Mouse (Mus musculus) CH12.LX (cell line): ENCODE data around the gene Dido1. TPM values are rescaled to one million over a fixed set of nuclear protein-coding genes. Genes with fewer than 3 reads are reported as not detected.
A peak's percentile ranks its signal among the peaks of the same experiment; 100 is the strongest.

ENCODE experiments used
- DNase-seq: peaks from one replicate; pipeline ENCODE4 v3.0.0-alpha.2; 2013; ENCODE audit errors: extremely low read depth
- H3K27ac ChIP-seq: 2 replicates; pipeline ENCODE4 v1.5.1; 2012; ENCODE audit warnings: low read depth, mild to moderate bottlenecking, control low read depth, moderate library complexity; ENCODE audit not compliant: insufficient read depth
- H3K27me3 ChIP-seq: replicated peaks from 2 replicates; pipeline ENCODE3; 2012; ENCODE audit warnings: inconsistent platforms
- H3K36me3 ChIP-seq, 2 experiments: replicated peaks in 1 of 2; 2 replicates each; pipeline versions ENCODE3 to v1.6.1; 2012; ENCODE audit warnings: inconsistent platforms in 1 of 2, low read length in 1 of 2, mild to moderate bottlenecking in 1 of 2, mixed read lengths in 1 of 2, moderate library complexity in 1 of 2; ENCODE audit not compliant: control insufficient read depth in 1 of 2, insufficient read depth in 1 of 2
- H3K4me1 ChIP-seq, 2 experiments: 2 replicates each; pipeline ENCODE4 v1.6.1; 2012; ENCODE audit warnings: inconsistent platforms in 1 of 2, moderate library complexity in 1 of 2; ENCODE audit not compliant: insufficient read depth in 2 of 2, control insufficient read depth in 1 of 2
- H3K4me2 ChIP-seq: 2 replicates; pipeline ENCODE4 v1.6.1; 2012; ENCODE audit warnings: low read depth, mild to moderate bottlenecking, control low read depth; ENCODE audit not compliant: poor library complexity, insufficient read depth, severe bottlenecking
- H3K4me3 ChIP-seq, 3 experiments: fragments of 150-350 bp in 1 of 3; sonication (generic) in 1 of 3; replicated peaks in 1 of 3; 2 replicates each; pipeline versions ENCODE3 to v1.5.1; 2011 to 2012; ENCODE audit warnings: low read depth in 2 of 3, low read length in 2 of 3, mild to moderate bottlenecking in 2 of 3, moderate library complexity in 2 of 3, control low read depth in 1 of 3, improper control_type of control experiment in 1 of 3, inconsistent platforms in 1 of 3, mixed read lengths in 1 of 3; ENCODE audit not compliant: poor library complexity in 1 of 3
- H3K79me2 ChIP-seq: replicated peaks from 2 replicates; pipeline ENCODE4 v1.6.1; 2012; ENCODE audit warnings: mild to moderate bottlenecking, moderate library complexity; ENCODE audit not compliant: control insufficient read depth, poor library complexity, insufficient read depth, severe bottlenecking; ENCODE audit errors: extremely low read depth
- H3K9ac ChIP-seq: 2 replicates; pipeline ENCODE4 v1.6.1; 2012; ENCODE audit warnings: low read depth, mild to moderate bottlenecking, control low read depth, moderate library complexity; ENCODE audit not compliant: insufficient read depth
- H3K9me3 ChIP-seq: replicated peaks from 2 replicates; pipeline ENCODE3; 2012; ENCODE audit warnings: low read length, inconsistent platforms, mixed read lengths
- BHLHE40 ChIP-seq: IDR thresholded peaks from 2 replicates; pipeline ENCODE4 v1.6.1; 2011; ENCODE audit warnings: mild to moderate bottlenecking, low read depth, low read length, improper control_type of control experiment
- GABPA ChIP-seq: IDR thresholded peaks from 2 replicates; pipeline ENCODE4 v1.6.1; 2012; ENCODE audit warnings: low read depth, low read length, improper control_type of control experiment, inconsistent platforms; ENCODE audit not compliant: insufficient replicate concordance
- HCFC1 ChIP-seq: IDR thresholded peaks from 2 replicates; pipeline ENCODE4 v1.6.1; 2012; ENCODE audit warnings: low read depth, mild to moderate bottlenecking, inconsistent platforms, low read length, improper control_type of control experiment
- JUND ChIP-seq: conservative IDR thresholded peaks from 2 replicates; pipeline ENCODE4 v1.6.1; 2011; ENCODE audit warnings: low read depth, low read length, improper control_type of control experiment
- MAFK ChIP-seq: IDR thresholded peaks from 2 replicates; pipeline ENCODE4 v1.6.1; 2011; ENCODE audit warnings: low read length, improper control_type of control experiment; ENCODE audit not compliant: insufficient replicate concordance
- MAX ChIP-seq: IDR thresholded peaks from 2 replicates; pipeline ENCODE4 v1.6.1; 2011; ENCODE audit warnings: low read length, improper control_type of control experiment
- MAZ ChIP-seq: IDR thresholded peaks from 2 replicates; pipeline ENCODE4 v1.6.1; 2012; ENCODE audit warnings: low read depth, mild to moderate bottlenecking, inconsistent platforms, low read length, improper control_type of control experiment, moderate library complexity
- MYC ChIP-seq: IDR thresholded peaks from 2 replicates; pipeline ENCODE4 v1.6.1; 2011; ENCODE audit warnings: low read depth, mild to moderate bottlenecking, improper control_type of control experiment, low read length
- NRF1 ChIP-seq: IDR thresholded peaks from 2 replicates; pipeline ENCODE4 v1.6.1; 2014; ENCODE audit warnings: low read depth, mild to moderate bottlenecking, inconsistent platforms, low read length, improper control_type of control experiment, moderate library complexity
- PAX5 ChIP-seq: IDR thresholded peaks from 2 replicates; pipeline ENCODE4 v1.6.1; 2012; ENCODE audit warnings: low read length, inconsistent platforms, mixed read lengths
- POLR2AphosphoS2 ChIP-seq: IDR thresholded peaks from 2 replicates; pipeline ENCODE4 v1.6.1; 2011; ENCODE audit warnings: low read depth, low read length, improper control_type of control experiment
- RAD21 ChIP-seq: IDR thresholded peaks from 2 replicates; pipeline ENCODE4 v1.6.1; 2011; ENCODE audit warnings: low read depth, mild to moderate bottlenecking, low read length, improper control_type of control experiment, moderate library complexity
- SIN3A ChIP-seq: IDR thresholded peaks from 2 replicates; pipeline ENCODE4 v1.6.1; 2012; ENCODE audit warnings: low read length, improper control_type of control experiment, inconsistent platforms
- TBP ChIP-seq: conservative IDR thresholded peaks from 2 replicates; pipeline ENCODE4 v1.6.1; 2011; ENCODE audit warnings: low read depth, low read length, improper control_type of control experiment
- ZKSCAN1 ChIP-seq: IDR thresholded peaks from 2 replicates; pipeline ENCODE4 v1.6.1; 2012; ENCODE audit warnings: low read depth, inconsistent platforms, low read length, improper control_type of control experiment, borderline replicate concordance
- dilution Hi-C: fragments of 300-500 bp; cut with MboI; formaldehyde crosslinking; loops from 2 replicates; pipeline ENCODE4 v1.14.3; 2020; ENCODE audit warnings: low sequenced_read_pairs; ENCODE audit not compliant: extremely low pct_unique_long_range_greater_than_20kb, extremely low pct_ligation_motif_present
- in situ Hi-C: fragments of 300-500 bp; cut with MboI; formaldehyde crosslinking; loops from 3 replicates; pipeline ENCODE4 v1.14.3; 2019; ENCODE audit warnings: low sequenced_read_pairs, low pct_ligation_motif_present, low pct_unique_long_range_greater_than_20kb, mixed read lengths
- polyA plus RNA-seq: library from polyadenylated mRNA; unstranded; fragments of >175 nt; gene quantifications from 2 replicates; pipeline ENCODE4 v1.2.1, GENCODE M21; 2012; ENCODE audit warnings: low read depth; ENCODE audit not compliant: insufficient read length
- total RNA-seq, 2 experiments: library from RNA; depleted of rRNA; stranded (reverse); fragments of 300-350 nt in 1 of 2; fragments of >200 nt in 1 of 2; gene quantifications; 2 replicates each; pipeline ENCODE4 v1.2.3; 2012 to 2014

Gene Dido1
- total and polyA plus RNA-seq, 3 experiments: 16.4 to 25.0 (median 24.9) TPM

DNA sequence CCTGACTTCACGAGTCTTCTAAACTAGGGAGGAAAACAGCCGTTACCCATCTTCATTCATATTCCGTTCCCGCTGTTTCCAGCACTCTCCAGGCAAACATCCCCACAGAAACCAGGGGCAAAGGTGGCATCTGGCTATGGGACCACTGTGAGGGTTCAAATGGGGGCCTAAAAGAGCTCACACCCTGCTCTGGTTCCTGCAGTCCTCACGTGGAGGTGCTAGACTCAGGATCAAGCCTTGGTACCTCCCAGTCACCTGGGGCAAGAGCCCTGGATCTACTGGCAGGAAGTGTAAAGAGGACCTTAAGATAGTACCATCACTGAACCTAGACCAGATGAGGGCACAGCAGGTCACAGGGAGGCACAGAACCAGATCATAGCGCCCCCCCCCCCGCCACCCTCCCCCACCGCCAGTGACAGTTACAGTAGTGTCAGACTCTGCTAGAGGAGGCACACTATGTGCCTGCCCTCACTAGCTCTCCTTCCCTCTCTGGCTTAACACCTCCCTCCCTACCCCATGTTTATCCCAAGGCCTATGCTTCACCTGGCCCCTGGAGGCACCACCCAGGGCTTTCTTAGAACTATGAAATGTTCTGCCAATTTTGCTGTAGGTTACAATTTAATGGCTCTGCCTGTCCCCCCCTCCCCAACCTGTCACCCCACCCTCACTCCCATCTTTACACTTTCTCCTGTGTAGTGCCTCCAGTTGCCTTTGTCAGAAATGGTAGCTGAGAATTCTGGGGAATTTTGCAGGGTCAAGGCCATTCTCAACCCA, 16.2 kb upstream of the Dido1 start:
- H3K27me3 ChIP-seq: no peaks in the 10 kb centered on the region
- peak overlapping the region; percentile 61 to 84 (median 62) for H3K4me3 ChIP-seq
- peak overlapping the region; percentile 58 for H3K9ac ChIP-seq
- peaks cover 16 to 53% of the 10 kb centered on the region in 2 experiments for H3K36me3 ChIP-seq
- peak overlapping the region; percentile 65 for H3K27ac ChIP-seq
- peak; percentile 41 for DNase-seq
- dilution Hi-C loops: no loop called here
- TF ChIP-seq MYC (peak; percentile 64; the same call in 1 of the 2 replicates), TBP (0 out of 2 replicates have a peak, but pooled peaks have one; percentile 23), HCFC1 (peak; percentile 13; the same call in 1 of the 2 replicates), MAZ (no peak), RAD21 (no peak), BHLHE40 (peak; percentile 67), MAFK (no peak), MAX (peak; percentile 53; the same call in 1 of the 2 replicates), SIN3A (peak; percentile 36; the same call in 1 of the 2 replicates), PAX5 (no peak), ZKSCAN1 (peak; percentile 63)
- TF ChIP-seq, all 38 proteins: peak for 7
- peaks cover 7% of the 10 kb centered on the region for H3K79me2 ChIP-seq
- H3K4me2 ChIP-seq: peak overlapping the region; percentile 74
- peaks cover 16 to 48% of the 10 kb centered on the region in 2 experiments for H3K4me1 ChIP-seq
- no peaks in the 10 kb centered on the region for H3K9me3 ChIP-seq
- in situ Hi-C loops: no loop called here

- peak overlapping the region; percentile 58 for H3K9ac ChIP-seq
- dilution Hi-C loops: no loop called here
- H3K27me3 ChIP-seq: no peaks in the 10 kb centered on the region
- TF ChIP-seq JUND (no peak), GABPA (no peak), POLR2AphosphoS2 (peak; percentile 43; the same call in 1 of the 2 replicates), NRF1 (no peak), MAZ (no peak)
- peak overlapping the region; percentile 65 for H3K27ac ChIP-seq
- H3K79me2 ChIP-seq: peaks cover 7% of the 10 kb centered on the region
- no peaks in the 10 kb centered on the region for H3K9me3 ChIP-seq
- peaks cover 16 to 48% of the 10 kb centered on the region in 2 experiments for H3K4me1 ChIP-seq
- DNase-seq: no peak
- peaks cover 18 to 54% of the 10 kb centered on the region in 2 experiments for H3K36me3 ChIP-seq
- H3K4me3 ChIP-seq: peak overlapping the region; percentile 61 to 84 (median 62)
- H3K4me2 ChIP-seq: peak overlapping the region; percentile 74
- in situ Hi-C loops: no loop called here
Measured at GRCm38 (mm10) chr2:180725414-180725778, 15.6 kb upstream of the Dido1 start.
